Mouse (Mus musculus) brain, embryonic 14.5 days (tissue): ENCODE data around the gene Map1b.

Experiments used
- CTCF ChIP-seq: fragments of 200-500 bp; IDR thresholded peaks from 2 replicates; pipeline ENCODE4 v1.5.1; 2012; ENCODE audit warnings: inconsistent platforms, mild to moderate bottlenecking, moderate library complexity, borderline replicate concordance; ENCODE audit not compliant: insufficient read depth, insufficient read length; ENCODE audit errors: extremely low read depth
- POLR2A ChIP-seq: fragments of 200-500 bp; IDR thresholded peaks from 2 replicates; pipeline ENCODE4 v1.6.1; 2012; ENCODE audit warnings: mild to moderate bottlenecking, inconsistent platforms, borderline replicate concordance; ENCODE audit not compliant: poor library complexity, insufficient read depth, insufficient read length, severe bottlenecking; ENCODE audit errors: extremely low read depth

GRCm38 (mm10) chr13:99373684-99374083 lies 142.7 kb downstream of the Map1b start:
- TF ChIP-seq CTCF (no peak), POLR2A (no peak)
